ENCODE assay signal across 10 mouse cellular contexts in the genomic region with DNA sequence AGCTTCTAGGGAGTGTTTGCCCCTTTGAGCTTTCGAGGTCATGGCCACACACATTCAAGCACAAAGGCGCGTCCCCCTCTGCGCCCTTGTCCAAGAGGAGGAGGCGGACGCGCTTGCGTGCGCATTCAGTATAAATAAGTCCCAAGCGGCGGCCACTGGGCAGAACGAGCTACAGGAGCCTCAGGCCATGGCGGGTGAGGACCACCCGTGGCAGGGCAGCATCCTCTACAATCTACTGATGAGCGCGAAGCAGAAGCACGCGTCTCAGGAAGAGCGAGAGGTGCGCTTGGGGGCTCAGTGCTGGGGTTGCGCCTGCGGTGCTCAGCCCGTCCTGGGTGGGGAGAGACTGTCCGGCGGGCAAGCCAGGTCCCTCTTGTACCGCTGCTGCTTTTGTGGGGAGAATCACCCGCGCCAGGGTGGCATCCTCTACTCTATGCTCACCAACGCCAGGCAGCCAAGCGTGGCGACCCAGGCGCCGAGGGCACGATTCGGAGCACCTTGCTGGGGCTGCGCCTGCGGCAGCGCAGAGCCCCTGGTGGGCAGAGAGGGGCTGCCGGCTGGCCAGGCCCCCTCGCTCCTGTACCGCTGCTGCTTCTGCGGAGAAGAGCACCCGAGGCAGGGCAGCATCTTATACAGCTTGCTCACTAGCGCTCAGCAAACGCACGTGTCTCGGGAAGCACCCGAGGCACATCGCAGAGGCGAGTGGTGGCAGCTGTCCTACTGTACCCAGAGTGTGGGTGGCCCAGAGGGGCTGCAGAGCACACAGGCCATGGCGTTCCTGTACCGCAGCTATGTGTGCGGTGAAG. TPM values are rescaled to one million over a fixed set of nuclear protein-coding genes. Genes with fewer than 3 reads are reported as not detected.
A peak's percentile ranks its signal among the peaks of the same experiment; 100 is the strongest.
DNase-seq lines count a peak whose midpoint lies in the region; ATAC-seq and TF ChIP-seq lines count a peak whose summit lies in the region.
"Had no signal": no experiment of that assay in that cellular context is flagged by ENCODE, and none has a peak within 500 bp of the region (broad histone marks: within the 10 kb centered on the region; RNA-seq: fewer than 3 reads in every experiment).

A gene (plus strand): TSS at position 151 of the 806 bp plus-strand sequence.

- ATAC-seq in embryonic facial prominence, embryonic 14.5 days (ENCODE audit: low read depth): 0 out of 2 replicates have a peak, but pooled peaks have one; percentile 44
- no peak for ATAC-seq in limb, embryonic 14.5 days (ENCODE audit: low FRiP score, low read depth)
- no peak for ATAC-seq in stomach, embryonic 16.5 days (ENCODE audit: insufficient read depth, low FRiP score)

- H3K36me3 ChIP-seq in E14TG2a.4 (ENCODE audit: insufficient read depth, low read length): peaks cover 17% of the 10 kb centered on the region
- no peaks in the 10 kb centered on the region for H3K36me3 ChIP-seq in embryonic facial prominence, embryonic 14.5 days (ENCODE audit: control insufficient read depth, insufficient read depth, low read length)
- H3K36me3 ChIP-seq in limb, embryonic 14.5 days (ENCODE audit: control insufficient read depth, insufficient read depth, low read length): no peaks in the 10 kb centered on the region
- H3K36me3 ChIP-seq in stomach, embryonic 16.5 days (ENCODE audit: control insufficient read depth, insufficient read depth, low read length): no peaks in the 10 kb centered on the region

- peaks cover 20% of the 10 kb centered on the region; the same call in 1 of the 2 replicates for H3K4me1 ChIP-seq in E14TG2a.4 (replicated peaks; ENCODE audit: low read depth, low read length)
- no peaks in the 10 kb centered on the region for H3K4me1 ChIP-seq in embryonic facial prominence, embryonic 14.5 days (ENCODE audit: control insufficient read depth, insufficient read depth, low read length)
- no peaks in the 10 kb centered on the region for H3K4me1 ChIP-seq in limb, embryonic 14.5 days (ENCODE audit: control insufficient read depth, insufficient read depth, low read length)
- H3K4me1 ChIP-seq in stomach, embryonic 16.5 days (ENCODE audit: control insufficient read depth, insufficient read depth, low read length): no peaks in the 10 kb centered on the region

- H3K4me2 ChIP-seq in embryonic facial prominence, embryonic 14.5 days (ENCODE audit: low read depth, low read length): peak within 1 kb of the TSS; percentile 57
- H3K4me2 ChIP-seq in limb, embryonic 14.5 days (replicated peaks; ENCODE audit: low read depth, low read length, severe bottlenecking): peak within 1 kb of the TSS; percentile 52
- H3K4me2 ChIP-seq in stomach, embryonic 16.5 days (ENCODE audit: low read depth, low read length): peak within 1 kb of the TSS; percentile 56

- H3K27ac ChIP-seq in embryonic facial prominence, embryonic 14.5 days (replicated peaks; ENCODE audit: low read depth, low read length): no peak within 1 kb of the TSS
- H3K27ac ChIP-seq in limb, embryonic 14.5 days (replicated peaks; ENCODE audit: low read depth, low read length): no peak within 1 kb of the TSS
- H3K27ac ChIP-seq in stomach, embryonic 16.5 days (ENCODE audit: low read length): no peak within 1 kb of the TSS

- H3K4me3 ChIP-seq in E14TG2a.4 (replicated peaks; ENCODE audit: low read length): peak within 1 kb of the TSS; percentile 83
- peak within 1 kb of the TSS; percentile 31 for H3K4me3 ChIP-seq in embryonic facial prominence, embryonic 14.5 days (ENCODE audit: low read depth, low read length)
- peak within 1 kb of the TSS; percentile 30 for H3K4me3 ChIP-seq in limb, embryonic 14.5 days (replicated peaks; ENCODE audit: low read length)
- peak within 1 kb of the TSS; percentile 29 for H3K4me3 ChIP-seq in stomach, embryonic 16.5 days (replicated peaks; ENCODE audit: low read length)
- H3K4me3 ChIP-seq: erythroblast, embryonic 14.5 days had no signal

- H3K9me3 ChIP-seq in E14TG2a.4 (ENCODE audit: low read length): no peaks in the 10 kb centered on the region
- no peaks in the 10 kb centered on the region for H3K9me3 ChIP-seq in embryonic facial prominence, embryonic 14.5 days (ENCODE audit: control insufficient read depth, low read length)
- H3K9me3 ChIP-seq in limb, embryonic 14.5 days (ENCODE audit: control insufficient read depth, low read length): no peaks in the 10 kb centered on the region
- H3K9me3 ChIP-seq in stomach, embryonic 16.5 days (replicated peaks; ENCODE audit: control insufficient read depth, low read length): no peaks in the 10 kb centered on the region

- DNase-seq in heart, adult 11 months: peak; percentile 78
- no peak for DNase-seq in heart, postnatal 10 days
- no peak for DNase-seq in embryonic facial prominence, embryonic 14.5 days (ENCODE audit: low spot score)
- no peak for DNase-seq in limb, embryonic 14.5 days (ENCODE audit: low spot score)
- DNase-seq in thymus, postnatal 25 days: no peak
- no peak for DNase-seq in lung, adult 18-20 months

- no peak for TF ChIP-seq POLR2A in limb, embryonic 14.5 days (IDR thresholded peaks at IDR 0.05; ENCODE audit: borderline replicate concordance, extremely low read depth, insufficient read depth, insufficient read length)

- intact Hi-C loops in heart, postnatal 10 days (cut with DNase I): no loop called here

- WGBS in embryonic facial prominence, embryonic 14.5 days: 31% methylated on average over 20 of the region's 53 CpGs
- 23% methylated on average over 30 of the region's 53 CpGs for WGBS in limb, embryonic 14.5 days
- WGBS in stomach, embryonic 16.5 days: 14% methylated on average over 53 of the region's 53 CpGs

- H3K27me3 ChIP-seq in E14TG2a.4 (ENCODE audit: insufficient read depth, low read length): no peaks in the 10 kb centered on the region
- peaks cover 32% of the 10 kb centered on the region for H3K27me3 ChIP-seq in embryonic facial prominence, embryonic 14.5 days (replicated peaks; ENCODE audit: control insufficient read depth, insufficient read depth, low read length)
- H3K27me3 ChIP-seq in limb, embryonic 14.5 days (ENCODE audit: control insufficient read depth, insufficient read depth, low read length): peaks cover 17% of the 10 kb centered on the region
- peaks cover 15% of the 10 kb centered on the region for H3K27me3 ChIP-seq in stomach, embryonic 16.5 days (ENCODE audit: control insufficient read depth, insufficient read depth, low read length)

- TF ChIP-seq CTCF in E14TG2a.4 (conservative IDR thresholded peaks at IDR 0.05; ENCODE audit: low read length): no peak

- no peak within 1 kb of the TSS for H3K9ac ChIP-seq in embryonic facial prominence, embryonic 14.5 days (ENCODE audit: low read depth, low read length)
- no peak within 1 kb of the TSS for H3K9ac ChIP-seq in limb, embryonic 14.5 days (ENCODE audit: low read depth, low read length, severe bottlenecking)
- H3K9ac ChIP-seq in stomach, embryonic 16.5 days (ENCODE audit: low read length): no peak within 1 kb of the TSS

RNA-seq across cellular contexts. Expression of the gene that starts here (rescaled TPM):
- not detected for total RNA-seq in heart, postnatal 10 days (2021)
- polyA plus RNA-seq in embryonic facial prominence, embryonic 14.5 days (2014; fragmentation: Nextera tagmentation; extraction: Ambion mirVana): 0.24 TPM in 1 of 2 replicates, not detected in the other
- 0.26 and 0.46 TPM in 2 replicates for polyA plus RNA-seq in limb, embryonic 14.5 days (2012; rRNA removed)
- 0.25 and 0.33 TPM in 2 replicates for polyA plus RNA-seq in limb, embryonic 14.5 days (2014; fragmentation: Nextera tagmentation; extraction: Ambion mirVana)
- 0.26 TPM in 1 of 2 replicates, not detected in the other for polyA plus RNA-seq in stomach, embryonic 16.5 days (2015; fragmentation: Nextera tagmentation; extraction: Ambion mirVana)
- total RNA-seq: neutrophil, adult 5-6 weeks had no signal
- polyA plus RNA-seq: erythroblast, embryonic 14.5 days had no signal

Comparison
In these comparisons a context has a peak if more than half of its experiments do, and no peak if none do; other contexts are left out.
1. Peak in ATAC-seq, H3K4me3 ChIP-seq and H3K4me2 ChIP-seq in embryonic facial prominence, embryonic 14.5 days; RNA of the gene not detected or under 1 TPM.
2. H3K4me3 ChIP-seq: peak in every context shown above with its lines; median percentile 83 in E14TG2a.4; 31 in embryonic facial prominence, embryonic 14.5 days; 30 in limb, embryonic 14.5 days; 29 in stomach, embryonic 16.5 days.